Mouse (Mus musculus): ENCODE measurements around the gene Arhgap21. TPM values are rescaled to one million over a fixed set of nuclear protein-coding genes. Genes with fewer than 3 reads are reported as not detected.

Gene Arhgap21
- polyA plus RNA-seq, 1 experiment, result 3.3 TPM

DNA sequence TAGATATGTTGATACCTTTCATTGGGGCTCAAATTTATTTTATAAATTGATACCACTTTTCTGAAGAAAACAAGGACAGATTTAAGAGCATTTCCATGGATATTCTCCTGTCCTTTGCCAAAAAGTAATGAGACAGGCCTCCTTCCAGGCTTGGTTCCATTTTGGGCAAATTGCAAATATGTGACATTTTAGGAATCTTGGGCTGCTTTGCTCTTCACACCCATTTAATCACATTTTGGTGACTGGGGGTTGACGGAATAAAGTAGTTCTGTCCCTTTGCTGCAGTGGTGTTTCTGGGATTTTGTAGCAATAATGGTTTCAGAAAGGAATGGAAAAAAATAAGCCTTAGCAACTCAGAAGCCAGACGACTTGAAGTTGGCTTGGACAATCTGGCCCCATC, 26.9 kb upstream of the Arhgap21 start:
- TF ChIP-seq POLR2A (IDR thresholded peaks at IDR 0.05; ENCODE audit: control insufficient read depth, low read depth, low read length) (no peak), CTCF (IDR thresholded peaks at IDR 0.05; ENCODE audit: control insufficient read depth, insufficient read depth, insufficient replicate concordance, low read depth, low read length) (no peak)
- H3K4me1 ChIP-seq (ENCODE audit: control insufficient read depth, insufficient read depth, low read length), result peaks cover 3% of the 10 kb centered on the region; the same call in 1 of the 2 replicates

DNA sequence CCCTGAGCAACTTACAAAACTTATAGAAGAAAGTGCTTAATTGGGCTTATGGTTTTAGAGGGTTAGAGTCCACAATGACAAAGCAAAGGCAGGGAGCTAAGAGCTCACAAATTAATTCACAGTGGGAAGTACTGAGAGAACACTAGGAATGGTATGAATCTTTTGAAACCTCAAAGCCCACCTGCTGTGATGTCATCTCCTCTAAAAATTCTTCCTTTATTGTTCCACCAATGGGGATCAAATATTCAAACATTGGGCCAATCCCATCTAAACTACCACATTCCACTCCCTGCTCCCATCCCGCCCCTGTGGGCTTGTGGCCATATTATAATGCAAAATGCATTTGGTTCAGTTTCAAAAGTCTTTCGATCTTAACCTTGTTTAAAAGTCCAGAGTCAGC, 22.8 kb upstream of the Arhgap21 start:
- TF ChIP-seq CTCF (IDR thresholded peaks at IDR 0.05; ENCODE audit: control insufficient read depth, insufficient read depth, insufficient replicate concordance, low read depth, low read length) (no peak), POLR2A (IDR thresholded peaks at IDR 0.05; ENCODE audit: control insufficient read depth, low read depth, low read length) (no peak)
- H3K27ac ChIP-seq (ENCODE audit: control insufficient read depth, insufficient read depth, low read depth, low read length), result no peak overlapping the region
- H3K36me3 ChIP-seq (ENCODE audit: control insufficient read depth, insufficient read depth, low read length), result no peaks in the 10 kb centered on the region
- H3K27me3 ChIP-seq (ENCODE audit: control insufficient read depth, insufficient read depth, low read length), result no peaks in the 10 kb centered on the region
- H3K4me3 ChIP-seq (ENCODE audit: control insufficient read depth, low read depth, low read length), result no peak overlapping the region
- H3K4me1 ChIP-seq (ENCODE audit: control insufficient read depth, insufficient read depth, low read length), result peaks cover 3% of the 10 kb centered on the region; the same call in 1 of the 2 replicates

More for the DNA sequence above, 26.9 kb upstream of the Arhgap21 start:
- Histone ChIP-seq H3K27ac (ENCODE audit: control insufficient read depth, insufficient read depth, low read depth, low read length) (no peak overlapping the region), H3K4me3 (ENCODE audit: control insufficient read depth, low read depth, low read length) (no peak overlapping the region), H3K36me3 (ENCODE audit: control insufficient read depth, insufficient read depth, low read length) (no peaks in the 10 kb centered on the region), H3K27me3 (ENCODE audit: control insufficient read depth, insufficient read depth, low read length) (no peaks in the 10 kb centered on the region)

DNA sequence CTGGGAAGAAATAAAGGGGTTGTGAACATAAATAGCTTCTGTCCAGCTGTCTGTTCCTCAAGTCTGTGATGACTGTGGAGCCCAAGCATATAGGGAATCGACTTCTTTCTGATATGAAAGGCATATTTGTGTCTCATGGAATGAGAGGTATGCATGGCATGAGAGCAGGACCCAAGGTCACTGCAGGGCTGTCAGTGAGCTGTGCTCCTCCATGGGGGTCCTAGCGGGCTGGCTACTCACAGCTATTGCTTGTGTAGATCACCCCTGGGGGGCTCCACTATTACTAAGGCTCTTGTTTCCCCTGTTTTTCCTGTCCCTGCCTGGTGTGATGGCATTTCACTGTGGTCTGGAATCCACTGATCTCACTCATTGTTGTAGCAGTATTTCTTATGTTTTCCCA, 22.2 kb upstream of the Arhgap21 start:
- Histone ChIP-seq H3K4me1 (ENCODE audit: control insufficient read depth, insufficient read depth, low read length) (peaks cover 3% of the 10 kb centered on the region; the same call in 1 of the 2 replicates), H3K27ac (ENCODE audit: control insufficient read depth, insufficient read depth, low read depth, low read length) (no peak overlapping the region)

DNA sequence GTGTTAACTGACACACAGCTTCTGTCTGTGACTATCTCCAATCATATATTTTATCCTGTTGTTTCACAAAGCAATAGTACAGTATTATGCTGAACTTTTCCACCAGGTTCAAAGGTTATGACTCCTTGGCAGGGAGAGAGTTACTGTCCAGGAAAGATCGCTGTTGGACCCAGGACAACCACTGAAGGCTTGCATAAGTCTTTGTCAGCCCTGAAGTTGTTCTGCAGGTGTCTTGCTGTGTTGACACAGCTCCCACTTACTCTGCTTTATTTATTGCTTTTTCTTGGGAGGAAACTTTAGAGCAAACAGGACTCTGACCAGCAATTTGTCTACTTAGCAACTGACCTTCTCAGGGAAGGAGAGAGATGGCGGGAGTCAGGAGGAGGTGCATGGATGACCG, 21.4 kb upstream of the Arhgap21 start:
- Histone ChIP-seq H3K27ac (ENCODE audit: control insufficient read depth, insufficient read depth, low read depth, low read length) (no peak overlapping the region), H3K36me3 (ENCODE audit: control insufficient read depth, insufficient read depth, low read length) (no peaks in the 10 kb centered on the region), H3K27me3 (ENCODE audit: control insufficient read depth, insufficient read depth, low read length) (no peaks in the 10 kb centered on the region), H3K4me3 (ENCODE audit: control insufficient read depth, low read depth, low read length) (no peak overlapping the region), H3K4me1 (ENCODE audit: control insufficient read depth, insufficient read depth, low read length) (peaks cover 3% of the 10 kb centered on the region; the same call in 1 of the 2 replicates)
- no peak for TF ChIP-seq CTCF (IDR thresholded peaks at IDR 0.05; ENCODE audit: control insufficient read depth, insufficient read depth, insufficient replicate concordance, low read depth, low read length)
- TF ChIP-seq POLR2A (IDR thresholded peaks at IDR 0.05; ENCODE audit: control insufficient read depth, low read depth, low read length), result no peak

More for the DNA sequence above, 22.2 kb upstream of the Arhgap21 start:
- H3K36me3 ChIP-seq (ENCODE audit: control insufficient read depth, insufficient read depth, low read length), result no peaks in the 10 kb centered on the region
- no peaks in the 10 kb centered on the region for H3K27me3 ChIP-seq (ENCODE audit: control insufficient read depth, insufficient read depth, low read length)
- no peak overlapping the region for H3K4me3 ChIP-seq (ENCODE audit: control insufficient read depth, low read depth, low read length)
- TF ChIP-seq POLR2A (IDR thresholded peaks at IDR 0.05; ENCODE audit: control insufficient read depth, low read depth, low read length), result no peak
- TF ChIP-seq CTCF (IDR thresholded peaks at IDR 0.05; ENCODE audit: control insufficient read depth, insufficient read depth, insufficient replicate concordance, low read depth, low read length), result no peak

DNA sequence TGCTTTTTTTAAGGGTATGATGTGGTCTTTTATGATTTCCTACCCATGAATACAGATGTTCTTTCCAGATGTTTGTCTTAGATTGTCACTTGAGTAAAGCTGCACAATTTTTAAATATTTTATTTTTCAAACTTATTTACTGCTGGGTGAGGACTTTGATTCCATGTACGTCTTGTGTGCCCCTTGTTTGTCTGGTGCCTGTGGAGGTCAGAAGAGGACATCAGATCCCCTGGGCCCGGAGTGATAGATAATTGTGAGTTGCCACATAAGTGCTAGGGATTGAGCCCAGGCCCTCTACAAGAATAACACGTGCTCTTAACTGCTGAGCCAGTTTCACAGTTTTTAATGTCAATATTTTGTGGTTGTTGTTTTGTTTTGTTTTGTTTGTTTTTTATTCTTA, 19.1 kb upstream of the Arhgap21 start:
- Histone ChIP-seq H3K4me3 (ENCODE audit: control insufficient read depth, low read depth, low read length) (no peak overlapping the region), H3K27me3 (ENCODE audit: control insufficient read depth, insufficient read depth, low read length) (no peaks in the 10 kb centered on the region), H3K36me3 (ENCODE audit: control insufficient read depth, insufficient read depth, low read length) (no peaks in the 10 kb centered on the region), H3K4me1 (ENCODE audit: control insufficient read depth, insufficient read depth, low read length) (peaks cover 3% of the 10 kb centered on the region; the same call in 1 of the 2 replicates), H3K27ac (ENCODE audit: control insufficient read depth, insufficient read depth, low read depth, low read length) (no peak overlapping the region)
- no peak for TF ChIP-seq POLR2A (IDR thresholded peaks at IDR 0.05; ENCODE audit: control insufficient read depth, low read depth, low read length)
- TF ChIP-seq CTCF (IDR thresholded peaks at IDR 0.05; ENCODE audit: control insufficient read depth, insufficient read depth, insufficient replicate concordance, low read depth, low read length), result no peak

DNA sequence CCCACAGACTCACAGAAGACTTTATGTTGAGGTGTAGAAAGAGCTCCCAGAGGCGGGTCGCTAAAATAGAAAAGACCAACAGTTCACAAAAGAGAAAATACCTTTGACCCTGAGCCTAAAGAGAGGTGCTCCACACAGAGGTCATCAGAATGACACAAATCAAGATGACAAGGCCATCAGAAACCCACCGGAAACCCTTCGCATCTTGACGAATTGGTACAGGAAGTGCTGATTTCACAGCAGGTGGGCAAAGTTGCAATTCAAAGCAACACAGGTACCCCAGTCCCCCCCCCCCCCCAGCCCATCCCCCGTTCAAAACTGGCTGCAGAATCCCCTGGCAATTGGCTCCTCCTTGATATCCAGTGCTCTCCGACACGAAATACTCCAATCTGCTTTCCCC, 10.0 kb upstream of the Arhgap21 start:
- Histone ChIP-seq H3K36me3 (ENCODE audit: control insufficient read depth, insufficient read depth, low read length) (no peaks in the 10 kb centered on the region), H3K4me1 (ENCODE audit: control insufficient read depth, insufficient read depth, low read length) (no peaks in the 10 kb centered on the region), H3K27me3 (ENCODE audit: control insufficient read depth, insufficient read depth, low read length) (no peaks in the 10 kb centered on the region), H3K27ac (ENCODE audit: control insufficient read depth, insufficient read depth, low read depth, low read length) (no peak overlapping the region), H3K4me3 (ENCODE audit: control insufficient read depth, low read depth, low read length) (no peak overlapping the region)
- no peak for TF ChIP-seq CTCF (IDR thresholded peaks at IDR 0.05; ENCODE audit: control insufficient read depth, insufficient read depth, insufficient replicate concordance, low read depth, low read length)
- TF ChIP-seq POLR2A (IDR thresholded peaks at IDR 0.05; ENCODE audit: control insufficient read depth, low read depth, low read length), result no peak

DNA sequence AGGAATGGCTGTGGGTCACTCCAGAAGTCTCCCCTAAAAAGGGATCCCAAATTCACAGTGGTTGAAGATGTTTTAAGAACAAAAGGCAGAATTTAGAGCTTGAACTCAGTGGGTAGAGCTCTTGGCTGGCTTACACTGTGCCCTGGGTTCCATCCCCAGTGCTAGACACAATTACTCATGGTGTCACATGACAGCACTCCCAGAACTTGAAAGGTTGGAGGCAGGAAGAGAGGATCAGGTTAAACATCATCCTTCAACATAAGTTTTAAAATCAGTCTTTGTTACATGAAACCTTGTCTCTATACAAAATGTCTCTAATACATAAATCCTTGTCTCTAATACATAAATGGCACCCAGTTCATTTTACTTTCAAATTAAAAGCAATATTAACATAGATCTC, 8.4 kb upstream of the Arhgap21 start:
- H3K4me3 ChIP-seq (ENCODE audit: control insufficient read depth, low read depth, low read length), result no peak overlapping the region
- H3K27me3 ChIP-seq (ENCODE audit: control insufficient read depth, insufficient read depth, low read length), result no peaks in the 10 kb centered on the region
- no peak overlapping the region for H3K27ac ChIP-seq (ENCODE audit: control insufficient read depth, insufficient read depth, low read depth, low read length)
- no peaks in the 10 kb centered on the region for H3K36me3 ChIP-seq (ENCODE audit: control insufficient read depth, insufficient read depth, low read length)
- no peaks in the 10 kb centered on the region for H3K4me1 ChIP-seq (ENCODE audit: control insufficient read depth, insufficient read depth, low read length)
- TF ChIP-seq CTCF (IDR thresholded peaks at IDR 0.05; ENCODE audit: control insufficient read depth, insufficient read depth, insufficient replicate concordance, low read depth, low read length), result no peak

DNA sequence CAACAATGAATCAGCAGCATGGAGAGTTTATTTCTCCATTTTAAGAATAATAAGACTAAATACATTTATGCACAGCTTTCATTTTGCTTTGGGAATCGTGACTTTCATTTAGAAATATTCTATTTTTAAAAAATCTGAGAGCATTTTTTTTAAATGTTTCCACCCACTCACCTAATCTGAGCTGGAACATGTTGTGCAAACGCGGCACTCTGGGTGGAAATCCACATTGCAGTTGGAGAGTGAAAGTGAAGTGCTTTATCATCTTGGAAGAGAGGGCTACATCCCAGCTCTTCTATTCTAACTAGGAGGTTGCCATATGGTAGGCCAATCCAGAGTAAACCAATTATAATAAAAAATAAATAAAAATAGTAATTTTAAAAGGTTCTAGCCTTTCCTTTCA, 4.8 kb upstream of the Arhgap21 start:
- no peak overlapping the region for H3K27ac ChIP-seq (ENCODE audit: control insufficient read depth, insufficient read depth, low read depth, low read length)
- H3K4me3 ChIP-seq (ENCODE audit: control insufficient read depth, low read depth, low read length), result no peak overlapping the region
- no peaks in the 10 kb centered on the region for H3K36me3 ChIP-seq (ENCODE audit: control insufficient read depth, insufficient read depth, low read length)
- no peaks in the 10 kb centered on the region for H3K4me1 ChIP-seq (ENCODE audit: control insufficient read depth, insufficient read depth, low read length)
- TF ChIP-seq POLR2A (IDR thresholded peaks at IDR 0.05; ENCODE audit: control insufficient read depth, low read depth, low read length) (no peak), CTCF (IDR thresholded peaks at IDR 0.05; ENCODE audit: control insufficient read depth, insufficient read depth, insufficient replicate concordance, low read depth, low read length) (no peak)
- no peaks in the 10 kb centered on the region for H3K27me3 ChIP-seq (ENCODE audit: control insufficient read depth, insufficient read depth, low read length)

Measured in testis, adult 2 months (tissue).